Mouse (Mus musculus): ENCODE data around the gene Arl13a. TPM values are rescaled to one million over a fixed set of nuclear protein-coding genes. Genes with fewer than 3 reads are reported as not detected.

Gene Arl13a
- polyA plus RNA-seq, 1 experiment from 2014 or later, result not detected

DNA sequence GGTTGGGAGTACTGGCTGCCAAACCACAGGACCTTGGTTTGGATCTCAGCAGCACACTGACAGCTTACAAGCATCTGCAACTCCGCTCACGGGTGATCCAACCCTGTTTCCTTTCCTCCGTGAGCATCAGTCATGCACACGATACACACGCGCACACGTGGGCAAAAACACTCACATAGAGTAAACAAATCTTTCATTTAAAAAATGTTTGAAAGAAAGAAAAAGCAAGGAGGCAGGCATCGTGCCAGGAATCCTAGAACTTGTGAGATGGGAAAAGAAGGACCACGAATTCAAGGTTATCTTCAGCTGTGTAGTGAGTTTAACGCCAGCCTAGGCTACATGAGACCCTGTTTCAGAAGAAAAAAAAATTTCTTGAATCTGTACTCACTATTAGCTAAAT, 58.6 kb downstream of the Arl13a start:
- H3K4me3 ChIP-seq (ENCODE audit: low read length), result no peak overlapping the region
- no peak for ATAC-seq (ENCODE audit: low FRiP score, low TSS enrichment)
- H3K27me3 ChIP-seq (ENCODE audit: control insufficient read depth, insufficient read depth, low read length), result no peaks in the 10 kb centered on the region
- H3K4me1 ChIP-seq (ENCODE audit: control insufficient read depth, insufficient read depth, low read length), result no peaks in the 10 kb centered on the region
- H3K9ac ChIP-seq (ENCODE audit: low read depth, low read length), result no peak overlapping the region
- H3K9me3 ChIP-seq (ENCODE audit: control insufficient read depth, low read length), result no peaks in the 10 kb centered on the region
- WGBS, result 91% methylated on average over 10 of the region's 10 CpGs
- H3K27ac ChIP-seq (ENCODE audit: low read depth, low read length), result no peak overlapping the region
- no peaks in the 10 kb centered on the region for H3K36me3 ChIP-seq (ENCODE audit: control insufficient read depth, insufficient read depth, low read length)
- H3K4me2 ChIP-seq (replicated peaks; ENCODE audit: low read depth, low read length), result no peak overlapping the region

DNA sequence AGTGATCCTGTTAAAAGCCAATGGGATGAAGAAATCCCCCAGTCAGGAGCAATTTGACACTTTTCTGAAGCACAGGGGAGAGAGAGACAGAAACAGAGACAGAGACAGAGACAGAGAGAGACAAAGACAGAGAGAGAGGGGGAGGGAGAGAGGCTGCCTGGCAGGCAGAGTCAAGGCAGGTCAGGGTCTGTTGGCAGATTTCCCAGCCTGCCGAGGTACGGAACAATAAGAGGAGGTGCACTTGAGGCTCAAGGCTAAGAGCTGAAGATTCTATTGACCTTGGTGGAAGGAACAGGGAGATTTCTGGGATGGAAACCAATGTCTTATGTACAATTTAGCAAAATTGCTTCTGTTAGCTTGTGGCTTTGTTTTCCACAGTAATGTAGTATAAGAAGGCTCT, 60.9 kb downstream of the Arl13a start:
- no peaks in the 10 kb centered on the region for H3K9me3 ChIP-seq (ENCODE audit: control insufficient read depth, low read length)
- WGBS, result 79% methylated on average over 2 of the region's 2 CpGs
- H3K36me3 ChIP-seq (ENCODE audit: control insufficient read depth, insufficient read depth, low read length), result no peaks in the 10 kb centered on the region
- H3K4me3 ChIP-seq (ENCODE audit: low read length), result no peak overlapping the region
- no peak overlapping the region for H3K9ac ChIP-seq (ENCODE audit: low read depth, low read length)
- no peaks in the 10 kb centered on the region for H3K4me1 ChIP-seq (ENCODE audit: control insufficient read depth, insufficient read depth, low read length)
- H3K4me2 ChIP-seq (replicated peaks; ENCODE audit: low read depth, low read length), result no peak overlapping the region
- H3K27ac ChIP-seq (ENCODE audit: low read depth, low read length), result no peak overlapping the region
- no peak for ATAC-seq (ENCODE audit: low FRiP score, low TSS enrichment)
- no peaks in the 10 kb centered on the region for H3K27me3 ChIP-seq (ENCODE audit: control insufficient read depth, insufficient read depth, low read length)

Other genes starting within 250 kb of the Arl13a start
- gene Sytl4, start 205.7 kb upstream of the Arl13a start, polyA plus RNA-seq (2014; fragmentation: Nextera tagmentation; extraction: Ambion mirVana), result 2.4 and 3.3 TPM in 2 replicates
- gene Cstf2, start 128.3 kb upstream of the Arl13a start, polyA plus RNA-seq (2014; fragmentation: Nextera tagmentation; extraction: Ambion mirVana), result 32.7 and 58.5 TPM in 2 replicates
- 0.16 TPM in 1 of 2 replicates, not detected in the other for gene Xkrx, start 25.4 kb upstream of the Arl13a start, polyA plus RNA-seq (2014; fragmentation: Nextera tagmentation; extraction: Ambion mirVana)
- gene Nox1, start 34.5 kb downstream of the Arl13a start, polyA plus RNA-seq (2014; fragmentation: Nextera tagmentation; extraction: Ambion mirVana), result 0.11 and 0.32 TPM in 2 replicates
- 11.5 and 18.7 TPM in 2 replicates for gene Trmt2b, start 89.5 kb downstream of the Arl13a start, polyA plus RNA-seq (2014; fragmentation: Nextera tagmentation; extraction: Ambion mirVana)
- 7.9 and 8.9 TPM in 2 replicates for gene Tmem35a, start 107.7 kb downstream of the Arl13a start, polyA plus RNA-seq (2014; fragmentation: Nextera tagmentation; extraction: Ambion mirVana)
- 42.2 and 43.1 TPM in 2 replicates for gene Cenpi, start 120.6 kb downstream of the Arl13a start, polyA plus RNA-seq (2014; fragmentation: Nextera tagmentation; extraction: Ambion mirVana)
- gene Drp2, start 217.1 kb downstream of the Arl13a start, polyA plus RNA-seq (2014; fragmentation: Nextera tagmentation; extraction: Ambion mirVana), result 1.0 and 1.1 TPM in 2 replicates

All from kidney, embryonic 14.5 days (tissue).